Mouse (Mus musculus): ENCODE results near the gene Phf6. TPM values are rescaled to one million over a fixed set of nuclear protein-coding genes. Genes with fewer than 3 reads are reported as not detected.
A peak's percentile ranks its signal among the peaks of the same experiment; 100 is the strongest.

Phf6 gene
- polyA plus RNA-seq, 1 experiment = 12.5 TPM

DNA sequence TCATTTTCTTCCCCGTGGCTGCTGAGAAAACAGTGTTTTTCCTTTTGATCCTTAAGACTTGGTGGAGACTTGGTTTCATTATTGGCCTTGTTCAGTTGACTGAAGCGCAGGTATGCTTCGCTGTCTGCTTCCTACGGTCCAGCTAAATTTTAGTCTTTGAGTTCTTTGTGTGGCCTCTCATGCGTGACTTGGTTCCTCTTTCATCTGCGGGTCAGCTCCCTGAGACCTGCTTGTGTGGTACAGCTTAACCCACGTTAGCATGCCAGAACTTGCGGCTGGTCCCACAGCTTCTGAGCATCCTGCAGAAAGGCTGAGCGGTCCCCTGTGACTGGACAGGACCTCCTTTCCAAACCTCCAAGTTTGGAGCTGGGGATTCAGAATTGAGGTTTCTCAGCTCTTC, 14.7 kb downstream of the Phf6 start:
- Histone ChIP-seq H3K27me3 (ENCODE audit: control insufficient read depth, insufficient read depth, low read length) (no peaks in the 10 kb centered on the region), H3K4me1 (ENCODE audit: control insufficient read depth, insufficient read depth, low read length) (no peaks in the 10 kb centered on the region), H3K4me3 (replicated peaks; ENCODE audit: insufficient read depth, low read depth, low read length) (no peak overlapping the region), H3K27ac (ENCODE audit: insufficient read depth, low read length) (no peak overlapping the region)
- 47% methylated on average over 9 of the region's 9 CpGs for WGBS
- no peak for TF ChIP-seq CTCF (IDR thresholded peaks at IDR 0.05; ENCODE audit: borderline replicate concordance, insufficient read depth, low read depth, low read length)
- no peak for TF ChIP-seq POLR2A (IDR thresholded peaks at IDR 0.05; ENCODE audit: borderline replicate concordance, insufficient read depth, low read length)
- DNase-seq = no peak

GRCm38 (mm10) chrX:52928883-52929282, 16.8 kb downstream of the Phf6 start:
- H3K4me3 ChIP-seq (replicated peaks; ENCODE audit: insufficient read depth, low read depth, low read length) = no peak overlapping the region
- no peak for DNase-seq
- no peak overlapping the region for H3K27ac ChIP-seq (ENCODE audit: insufficient read depth, low read length)
- TF ChIP-seq CTCF (IDR thresholded peaks at IDR 0.05; ENCODE audit: borderline replicate concordance, insufficient read depth, low read depth, low read length) = peak; percentile 40; the same call in 1 of the 2 replicates
- no peak for TF ChIP-seq POLR2A (IDR thresholded peaks at IDR 0.05; ENCODE audit: borderline replicate concordance, insufficient read depth, low read length)
- no peaks in the 10 kb centered on the region for H3K4me1 ChIP-seq (ENCODE audit: control insufficient read depth, insufficient read depth, low read length)
- WGBS = 47% methylated on average over 1 of the region's 1 CpGs
- H3K27me3 ChIP-seq (ENCODE audit: control insufficient read depth, insufficient read depth, low read length) = no peaks in the 10 kb centered on the region

DNA sequence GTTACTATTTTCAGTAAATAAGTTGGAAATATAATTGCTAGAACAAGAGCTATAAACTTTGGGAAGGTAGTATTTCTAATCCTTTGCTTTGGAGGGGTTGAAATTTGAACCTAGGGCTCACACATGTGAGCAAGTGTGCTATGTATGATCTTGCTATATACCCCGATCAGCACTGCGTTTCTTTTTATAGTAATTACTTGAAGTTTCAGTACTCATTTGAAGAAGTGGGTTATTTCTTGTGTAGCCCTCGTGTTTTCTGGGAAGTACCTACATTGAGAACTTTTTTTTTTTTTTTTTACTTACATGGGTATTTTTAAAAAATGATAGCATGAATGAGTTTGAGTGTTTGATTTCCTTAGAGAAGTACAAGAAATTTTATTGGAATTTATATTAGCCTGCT, 17.7 kb downstream of the Phf6 start:
- DNase-seq = no peak
- TF ChIP-seq CTCF (IDR thresholded peaks at IDR 0.05; ENCODE audit: borderline replicate concordance, insufficient read depth, low read depth, low read length) = no peak
- TF ChIP-seq POLR2A (IDR thresholded peaks at IDR 0.05; ENCODE audit: borderline replicate concordance, insufficient read depth, low read length) = no peak
- WGBS = 83% methylated on average over 3 of the region's 3 CpGs
- H3K4me1 ChIP-seq (ENCODE audit: control insufficient read depth, insufficient read depth, low read length) = no peaks in the 10 kb centered on the region
- H3K27ac ChIP-seq (ENCODE audit: insufficient read depth, low read length) = no peak overlapping the region
- H3K27me3 ChIP-seq (ENCODE audit: control insufficient read depth, insufficient read depth, low read length) = no peaks in the 10 kb centered on the region
- no peak overlapping the region for H3K4me3 ChIP-seq (replicated peaks; ENCODE audit: insufficient read depth, low read depth, low read length)

DNA sequence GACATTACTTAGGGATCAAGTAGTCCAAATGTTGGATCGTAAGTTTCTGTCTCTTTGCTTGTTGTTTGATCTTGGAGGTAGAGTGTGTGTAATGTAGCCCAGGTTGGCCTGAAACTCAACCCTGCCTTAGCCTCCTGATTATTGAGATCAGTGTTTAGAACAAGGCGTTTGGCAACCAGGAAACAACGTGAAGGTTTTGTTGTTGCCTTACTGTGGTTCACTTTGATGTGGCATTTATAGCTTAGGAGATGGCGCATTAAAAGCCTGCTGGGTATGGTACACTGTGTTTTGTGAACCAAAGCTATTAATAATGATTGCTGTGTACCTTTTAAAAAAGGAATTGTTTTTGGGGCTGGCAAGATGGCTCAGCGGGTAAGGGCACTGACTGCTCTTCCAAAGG, 18.1 kb downstream of the Phf6 start:
- H3K4me3 ChIP-seq (replicated peaks; ENCODE audit: insufficient read depth, low read depth, low read length) = no peak overlapping the region
- no peaks in the 10 kb centered on the region for H3K4me1 ChIP-seq (ENCODE audit: control insufficient read depth, insufficient read depth, low read length)
- TF ChIP-seq POLR2A (IDR thresholded peaks at IDR 0.05; ENCODE audit: borderline replicate concordance, insufficient read depth, low read length) (no peak), CTCF (IDR thresholded peaks at IDR 0.05; ENCODE audit: borderline replicate concordance, insufficient read depth, low read depth, low read length) (no peak)
- 91% methylated on average over 5 of the region's 5 CpGs for WGBS
- DNase-seq = no peak
- no peak overlapping the region for H3K27ac ChIP-seq (ENCODE audit: insufficient read depth, low read length)
- no peaks in the 10 kb centered on the region for H3K27me3 ChIP-seq (ENCODE audit: control insufficient read depth, insufficient read depth, low read length)

DNA sequence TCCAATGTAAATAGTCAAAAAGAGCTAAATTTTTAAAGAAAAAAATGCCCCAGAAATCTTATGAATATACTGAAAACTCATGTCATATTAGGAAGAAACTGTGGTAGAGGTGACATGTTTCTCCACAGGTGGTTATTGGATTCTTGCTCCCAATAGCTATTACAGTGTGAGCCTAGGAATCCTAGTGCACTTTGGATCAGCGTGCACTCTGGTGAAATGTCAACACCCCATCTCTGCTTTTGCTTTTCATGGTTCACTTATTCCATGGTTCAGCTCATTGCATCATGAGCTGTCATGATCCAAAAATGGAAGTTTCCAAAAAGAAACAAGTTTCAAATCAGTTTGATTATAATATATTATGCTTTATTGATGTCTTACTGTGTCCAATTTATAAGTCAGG, 20.1 kb downstream of the Phf6 start:
- no peak for DNase-seq
- no peaks in the 10 kb centered on the region for H3K4me1 ChIP-seq (ENCODE audit: control insufficient read depth, insufficient read depth, low read length)
- no peak overlapping the region for H3K4me3 ChIP-seq (replicated peaks; ENCODE audit: insufficient read depth, low read depth, low read length)
- TF ChIP-seq POLR2A (IDR thresholded peaks at IDR 0.05; ENCODE audit: borderline replicate concordance, insufficient read depth, low read length) (no peak), CTCF (IDR thresholded peaks at IDR 0.05; ENCODE audit: borderline replicate concordance, insufficient read depth, low read depth, low read length) (no peak)
- 53% methylated on average over 1 of the region's 1 CpGs for WGBS
- no peak overlapping the region for H3K27ac ChIP-seq (ENCODE audit: insufficient read depth, low read length)
- no peaks in the 10 kb centered on the region for H3K27me3 ChIP-seq (ENCODE audit: control insufficient read depth, insufficient read depth, low read length)

- Histone ChIP-seq H3K4me3 (replicated peaks; ENCODE audit: insufficient read depth, low read depth, low read length) (no peak overlapping the region), H3K27ac (ENCODE audit: insufficient read depth, low read length) (no peak overlapping the region), H3K27me3 (ENCODE audit: control insufficient read depth, insufficient read depth, low read length) (no peaks in the 10 kb centered on the region), H3K4me1 (ENCODE audit: control insufficient read depth, insufficient read depth, low read length) (no peaks in the 10 kb centered on the region)
- WGBS = 26% methylated on average over 2 of the region's 2 CpGs
- DNase-seq = no peak
- TF ChIP-seq POLR2A (IDR thresholded peaks at IDR 0.05; ENCODE audit: borderline replicate concordance, insufficient read depth, low read length) (no peak), CTCF (IDR thresholded peaks at IDR 0.05; ENCODE audit: borderline replicate concordance, insufficient read depth, low read depth, low read length) (no peak)
Observed at GRCm38 (mm10) chrX:52934496-52934895, 22.4 kb downstream of the Phf6 start.

GRCm38 (mm10) chrX:52945509-52945908, 33.4 kb downstream of the Phf6 start:
- WGBS = 83% methylated on average over 5 of the region's 5 CpGs
- no peaks in the 10 kb centered on the region for H3K27me3 ChIP-seq (ENCODE audit: control insufficient read depth, insufficient read depth, low read length)
- no peak overlapping the region for H3K4me3 ChIP-seq (replicated peaks; ENCODE audit: insufficient read depth, low read depth, low read length)
- no peaks in the 10 kb centered on the region for H3K4me1 ChIP-seq (ENCODE audit: control insufficient read depth, insufficient read depth, low read length)
- TF ChIP-seq POLR2A (IDR thresholded peaks at IDR 0.05; ENCODE audit: borderline replicate concordance, insufficient read depth, low read length) (no peak), CTCF (IDR thresholded peaks at IDR 0.05; ENCODE audit: borderline replicate concordance, insufficient read depth, low read depth, low read length) (no peak)
- no peak overlapping the region for H3K27ac ChIP-seq (ENCODE audit: insufficient read depth, low read length)
- DNase-seq = no peak

DNA sequence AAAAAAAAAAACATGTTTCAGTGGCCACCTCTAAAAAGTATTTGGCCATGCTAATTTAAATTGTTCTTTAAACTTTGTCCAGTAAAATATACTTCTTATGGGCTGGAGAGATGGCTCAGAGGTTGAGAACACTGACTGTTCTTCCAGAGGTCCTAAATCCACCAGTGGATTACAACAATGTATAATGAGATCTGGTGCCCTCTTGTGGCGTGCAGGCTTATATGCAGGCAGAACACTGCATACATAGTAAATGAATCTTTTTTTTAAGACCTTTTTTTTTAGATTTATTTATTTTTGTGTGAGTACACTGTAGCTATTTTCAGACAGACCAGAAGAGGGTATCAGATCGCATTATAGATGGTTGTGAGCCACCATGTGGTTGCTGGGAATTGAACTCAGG, 37.6 kb downstream of the Phf6 start:
- Histone ChIP-seq H3K27ac (ENCODE audit: insufficient read depth, low read length) (no peak overlapping the region), H3K4me3 (replicated peaks; ENCODE audit: insufficient read depth, low read depth, low read length) (no peak overlapping the region), H3K27me3 (ENCODE audit: control insufficient read depth, insufficient read depth, low read length) (no peaks in the 10 kb centered on the region), H3K4me1 (ENCODE audit: control insufficient read depth, insufficient read depth, low read length) (no peaks in the 10 kb centered on the region)
- WGBS = 72% methylated on average over 2 of the region's 2 CpGs
- no peak for DNase-seq
- TF ChIP-seq POLR2A (IDR thresholded peaks at IDR 0.05; ENCODE audit: borderline replicate concordance, insufficient read depth, low read length) = no peak
- TF ChIP-seq CTCF (IDR thresholded peaks at IDR 0.05; ENCODE audit: borderline replicate concordance, insufficient read depth, low read depth, low read length) = no peak
